Mouse (Mus musculus): ENCODE measurements around the gene Herpud1.
"Not testable (repeated sequence)": the region's sequence is repeated elsewhere in the genome, so short reads cannot be mapped to it uniquely, and the experiment has no call there.

The Herpud1 gene

DNA sequence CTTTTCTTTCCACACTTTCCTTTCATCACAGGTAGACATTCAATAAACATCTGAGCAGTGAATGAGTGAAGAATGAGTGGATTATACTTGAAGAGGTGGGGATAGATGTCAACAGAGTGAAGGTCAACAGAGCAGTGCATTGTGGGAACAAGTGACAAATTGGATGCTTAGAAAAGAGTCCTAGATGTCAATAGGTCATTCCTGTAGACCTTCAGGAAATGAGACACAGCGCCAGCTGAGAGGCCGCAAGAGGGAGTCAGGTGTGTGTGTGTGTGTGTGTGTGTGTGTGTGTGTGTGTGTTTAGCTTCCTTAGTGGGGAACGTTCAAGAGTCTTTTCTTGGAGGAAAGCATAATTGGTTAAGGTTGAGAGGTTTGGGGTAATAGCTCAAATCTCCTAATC, 10.1 kb upstream of the Herpud1 start:
- DNase-seq, result no peak

DNA sequence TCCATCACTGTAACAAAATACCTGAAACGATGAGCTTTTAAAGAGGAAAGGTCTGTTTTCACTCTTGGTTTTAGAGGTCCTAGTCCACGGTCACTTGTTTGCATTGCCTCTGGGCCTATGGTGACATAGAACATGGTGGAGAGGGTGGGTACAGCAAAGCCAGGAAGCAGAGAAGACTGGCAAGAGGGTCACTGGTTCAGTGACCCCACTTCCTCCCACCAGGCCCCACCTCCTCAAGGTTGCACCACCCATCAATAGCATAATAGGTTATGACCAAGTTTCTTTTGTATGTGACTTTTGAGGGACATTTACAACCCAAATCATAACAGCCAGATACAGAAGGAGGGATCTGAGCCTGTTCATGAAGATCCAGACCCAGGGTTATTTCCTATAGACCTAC, 9.7 kb upstream of the Herpud1 start:
- no peak for DNase-seq

- DNase-seq, result no peak
These were observed 9.2 kb upstream of the Herpud1 start for GRCm38 (mm10) chr8:94377031-94377430.

GRCm38 (mm10) chr8:94377714-94378205, 8.5 kb upstream of the Herpud1 start:
- DNase-seq, result peak; percentile 76

GRCm38 (mm10) chr8:94378763-94379415, 7.3 kb upstream of the Herpud1 start:
- no peak for DNase-seq

GRCm38 (mm10) chr8:94379686-94380085, 6.6 kb upstream of the Herpud1 start:
- DNase-seq, result no peak

DNA sequence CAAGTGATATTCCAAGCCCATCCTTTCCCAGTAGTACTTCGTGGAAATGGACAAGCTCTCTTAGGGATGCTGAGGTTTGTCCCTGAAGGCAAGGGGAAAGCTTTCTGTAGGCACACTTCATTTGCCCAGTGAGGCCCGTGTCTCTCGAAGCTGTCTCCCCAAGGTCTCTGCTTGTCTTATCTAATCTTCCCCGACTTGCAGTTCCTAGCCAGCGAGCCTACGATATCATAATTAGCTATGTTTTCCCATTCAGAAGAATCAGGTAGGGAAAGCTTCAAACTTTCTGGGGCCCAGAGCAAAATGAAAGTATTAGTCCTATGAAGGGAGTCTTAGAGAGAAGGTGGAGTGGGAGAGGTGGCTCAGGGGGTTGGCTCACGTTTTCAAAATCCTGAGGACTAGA, 2.1 kb upstream of the Herpud1 start:
- no peak for DNase-seq

- DNase-seq, result no peak
These were observed 578 bp upstream of the Herpud1 start for GRCm38 (mm10) chr8:94385506-94386213.

- peak; percentile 88 for DNase-seq
These were observed 918 bp downstream of the Herpud1 start for GRCm38 (mm10) chr8:94387027-94387684.

GRCm38 (mm10) chr8:94387785-94388184, 1.5 kb downstream of the Herpud1 start:
- no peak for DNase-seq

DNA sequence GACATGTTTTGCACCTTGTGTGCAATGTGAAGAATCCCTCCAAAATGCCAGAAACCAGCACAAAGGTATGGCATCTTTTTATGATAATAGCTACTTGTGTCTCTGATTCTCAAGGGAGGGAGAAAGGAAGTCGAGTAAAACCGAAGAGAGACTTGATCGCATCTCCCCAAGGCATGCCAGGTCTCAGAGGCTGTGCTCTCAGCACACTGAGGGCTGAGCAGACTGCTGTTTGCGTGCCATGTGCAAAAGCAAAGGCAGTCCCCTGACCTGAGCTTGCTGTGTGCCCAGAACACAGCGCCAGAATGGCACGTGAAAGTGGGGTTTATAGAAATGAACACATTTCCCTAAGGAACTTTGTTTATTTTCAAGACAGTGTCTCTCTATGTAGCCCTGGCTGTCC, 3.3 kb downstream of the Herpud1 start:
- no peak for DNase-seq

GRCm38 (mm10) chr8:94390429-94390828, 4.2 kb downstream of the Herpud1 start:
- no peak for DNase-seq

DNA sequence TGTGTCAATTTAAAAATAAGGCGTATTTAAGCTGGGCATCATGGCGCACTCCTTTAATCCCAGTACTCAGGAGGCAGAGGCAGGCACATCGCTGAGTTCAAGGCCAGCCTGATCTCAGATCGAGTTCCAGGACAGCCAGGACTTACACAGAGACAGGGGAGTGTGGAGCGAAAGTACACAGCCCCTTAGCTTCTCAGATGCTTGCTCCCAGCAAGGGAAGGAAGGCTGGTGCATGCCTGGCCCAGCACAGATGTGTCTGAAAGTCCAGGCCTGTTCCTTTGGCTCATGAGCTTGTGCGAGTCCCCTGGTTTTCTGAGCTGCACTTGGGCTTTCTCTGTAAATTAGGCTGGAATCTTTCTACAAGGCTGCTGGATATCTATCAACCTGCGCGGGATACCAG, 4.7 kb downstream of the Herpud1 start:
- no peak for DNase-seq

GRCm38 (mm10) chr8:94392147-94392546, 5.9 kb downstream of the Herpud1 start:
- DNase-seq, result peak; percentile 65

DNA sequence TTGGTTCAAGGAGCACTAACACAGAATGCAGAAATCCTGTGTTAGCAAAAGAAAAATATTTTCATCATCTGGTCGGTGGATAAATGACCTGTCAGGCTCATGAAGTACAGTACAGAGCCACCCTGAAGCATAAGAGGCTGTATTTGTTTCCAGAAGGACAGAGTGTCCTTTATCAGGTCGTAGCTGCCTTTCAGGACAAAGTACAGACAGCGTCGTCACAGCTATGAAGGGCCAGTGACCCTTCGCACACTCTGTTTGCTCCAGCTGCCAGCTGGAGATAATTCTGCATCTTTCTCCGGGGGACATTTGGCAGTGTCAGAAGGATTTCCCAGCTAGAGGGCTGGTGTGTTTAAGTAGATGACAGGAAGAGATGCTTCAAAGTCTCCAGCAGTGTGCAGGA, 6.4 kb downstream of the Herpud1 start:
- DNase-seq, result no peak

DNA sequence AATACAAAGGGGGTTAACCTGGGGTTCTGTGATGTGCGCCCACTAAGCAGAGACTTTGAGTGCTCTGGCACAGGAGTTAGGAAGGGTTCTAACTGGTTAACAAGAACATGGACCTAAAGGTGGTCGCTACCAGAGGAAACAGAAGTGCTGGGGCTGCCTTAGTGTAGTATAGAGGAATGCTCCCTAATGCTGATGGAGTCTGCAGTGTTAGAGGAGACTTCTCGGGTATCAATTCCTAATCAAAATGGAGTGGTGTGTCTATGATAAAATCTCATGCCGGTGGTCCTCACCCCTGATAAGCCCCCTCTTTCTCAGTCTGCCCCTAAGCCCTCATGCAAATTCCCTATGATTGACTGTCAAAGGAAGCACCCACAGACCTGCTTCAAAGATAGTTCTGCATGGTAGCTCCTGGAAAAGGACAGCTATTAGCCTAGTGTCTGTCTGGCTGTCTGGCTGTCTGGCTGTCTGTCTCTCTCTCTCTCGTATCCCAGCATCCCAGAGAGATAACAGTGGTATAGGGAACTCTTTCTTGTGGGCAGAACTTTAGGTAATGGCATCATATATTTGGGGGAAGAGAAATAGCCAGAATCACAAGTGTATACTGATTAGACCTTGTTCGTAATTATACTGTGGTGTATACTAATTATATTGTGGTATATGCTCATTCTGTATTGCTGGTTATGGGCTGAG, 9.8 kb downstream of the Herpud1 start:
- DNase-seq, result no peak

- peak; percentile 68 for DNase-seq
These were observed 10.9 kb downstream of the Herpud1 start for GRCm38 (mm10) chr8:94396964-94397657.

- DNase-seq, result no peak
These were observed 12.3 kb downstream of the Herpud1 start for GRCm38 (mm10) chr8:94398587-94398986.

GRCm38 (mm10) chr8:94399361-94399953, 13.2 kb downstream of the Herpud1 start:
- DNase-seq, result no peak

DNA sequence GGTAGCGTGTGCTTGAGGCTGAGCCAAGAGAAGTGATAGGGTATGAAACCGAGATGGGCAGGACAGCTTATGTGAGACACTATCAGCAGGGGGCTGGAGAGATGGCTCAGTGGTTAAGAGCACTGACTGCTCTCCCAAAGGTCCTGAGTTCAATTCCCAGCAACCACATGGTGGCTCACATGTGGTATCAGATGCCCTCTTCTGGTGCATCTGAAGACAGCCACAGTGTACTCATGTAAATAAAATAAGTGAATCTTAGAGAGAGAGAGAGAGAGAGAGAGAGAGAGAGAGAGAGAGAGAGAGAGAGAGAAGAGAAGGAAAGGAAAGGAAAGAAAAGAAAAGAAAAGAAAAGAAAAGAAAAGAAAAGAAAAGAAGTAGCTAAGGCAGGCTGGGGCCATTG, 13.7 kb downstream of the Herpud1 start:
- not testable (repeated sequence) for DNase-seq

GRCm38 (mm10) chr8:94408443-94409080, 22.3 kb downstream of the Herpud1 start:
- no peak for DNase-seq

- no peak for DNase-seq
These were observed 23.3 kb downstream of the Herpud1 start for GRCm38 (mm10) chr8:94409523-94409922.

All from lung, postnatal 14 days (tissue).